Mouse (Mus musculus) erythroblast, embryonic 14.5 days (primary cell): ENCODE data around the gene Arl16. TPM values are rescaled to one million over a fixed set of nuclear protein-coding genes. Genes with fewer than 3 reads are reported as not detected.
A peak's percentile ranks its signal among the peaks of the same experiment; 100 is the strongest.

Source experiments
- H3K27me3 ChIP-seq: 2 replicates; pipeline ENCODE4 v1.6.1; 2012; ENCODE audit warnings: inconsistent platforms; ENCODE audit not compliant: control insufficient read depth
- H3K36me3 ChIP-seq: 2 replicates; pipeline ENCODE4 v1.6.1; 2012; ENCODE audit warnings: mild to moderate bottlenecking, inconsistent platforms; ENCODE audit not compliant: control insufficient read depth
- H3K4me1 ChIP-seq: 2 replicates; pipeline ENCODE4 v1.6.1; 2012; ENCODE audit warnings: inconsistent platforms; ENCODE audit not compliant: control insufficient read depth
- H3K4me3 ChIP-seq: replicated peaks from 2 replicates; pipeline ENCODE3; 2012; ENCODE audit warnings: moderate library complexity, mild to moderate bottlenecking, inconsistent platforms
- H3K9me3 ChIP-seq: 2 replicates; pipeline ENCODE4 v1.6.1; 2012; ENCODE audit warnings: low read length, inconsistent platforms, mixed read lengths; ENCODE audit not compliant: control insufficient read depth
- GATA1 ChIP-seq: IDR thresholded peaks from 2 replicates; pipeline ENCODE4 v1.6.1; 2012; ENCODE audit warnings: low read length, inconsistent platforms, mixed read lengths
- TAL1 ChIP-seq: IDR thresholded peaks from 3 replicates; pipeline ENCODE4 v1.6.1; 2012; ENCODE audit warnings: low read length, inconsistent platforms, mixed read lengths
- polyA plus RNA-seq: library from polyadenylated mRNA; stranded (reverse); fragments of >175 nt; gene quantifications from 2 replicates; pipeline ENCODE4 v1.2.3, GENCODE M21; 2012

Gene Arl16
- polyA plus RNA-seq, 1 experiment: 4.9 TPM

- Histone ChIP-seq H3K27me3 (no peaks in the 10 kb centered on the region), H3K36me3 (peaks cover 71% of the 10 kb centered on the region), H3K4me1 (peaks cover 61% of the 10 kb centered on the region), H3K9me3 (no peaks in the 10 kb centered on the region), H3K4me3 (peak overlapping the region; percentile 81)
- TF ChIP-seq TAL1 (no peak), GATA1 (no peak)
Measured at GRCm38 (mm10) chr11:120492878-120493203, 25.4 kb upstream of the Arl16 start.

- H3K9me3 ChIP-seq: no peaks in the 10 kb centered on the region
- peaks cover 67% of the 10 kb centered on the region for H3K4me1 ChIP-seq
- peaks cover 71% of the 10 kb centered on the region for H3K36me3 ChIP-seq
Measured at GRCm38 (mm10) chr11:120492024-120492877, 24.8 kb upstream of the Arl16 start.

GRCm38 (mm10) chr11:120491317-120492023 is 24.1 kb upstream of the Arl16 start, which contains the start of gene Slc25a10:
Gene Slc25a10 (plus strand): TSS chr11:120491840.
- TF ChIP-seq TAL1 (no peak), GATA1 (no peak)
- peaks cover 71% of the 10 kb centered on the region for H3K36me3 ChIP-seq
- H3K27me3 ChIP-seq: no peaks in the 10 kb centered on the region
- peak within 1 kb of the TSS; percentile 81 for H3K4me3 ChIP-seq
- H3K4me1 ChIP-seq: peaks cover 74% of the 10 kb centered on the region
- no peaks in the 10 kb centered on the region for H3K9me3 ChIP-seq

More at GRCm38 (mm10) chr11:120492024-120492877, 24.8 kb upstream of the Arl16 start:
- Histone ChIP-seq H3K4me3 (peak overlapping the region; percentile 81), H3K27me3 (no peaks in the 10 kb centered on the region)
- TF ChIP-seq TAL1: no peak
- no peak for TF ChIP-seq GATA1

- peaks cover 83% of the 10 kb centered on the region for H3K4me1 ChIP-seq
- H3K9me3 ChIP-seq: no peaks in the 10 kb centered on the region
- H3K4me3 ChIP-seq: no peak overlapping the region
- H3K36me3 ChIP-seq: peaks cover 69% of the 10 kb centered on the region
- TF ChIP-seq TAL1 (no peak), GATA1 (no peak)
- no peaks in the 10 kb centered on the region for H3K27me3 ChIP-seq
Measured at GRCm38 (mm10) chr11:120490291-120491046, 23.1 kb upstream of the Arl16 start.

- H3K27me3 ChIP-seq: no peaks in the 10 kb centered on the region
- TF ChIP-seq TAL1 (no peak), GATA1 (no peak)
- H3K36me3 ChIP-seq: peaks cover 58% of the 10 kb centered on the region
- no peak overlapping the region for H3K4me3 ChIP-seq
- no peaks in the 10 kb centered on the region for H3K9me3 ChIP-seq
- H3K4me1 ChIP-seq: peaks cover 94% of the 10 kb centered on the region
Measured at GRCm38 (mm10) chr11:120489054-120489761, 21.8 kb upstream of the Arl16 start.

- peaks cover 56% of the 10 kb centered on the region for H3K36me3 ChIP-seq
- no peak for TF ChIP-seq TAL1
- no peak for TF ChIP-seq GATA1
- H3K27me3 ChIP-seq: no peaks in the 10 kb centered on the region
- no peaks in the 10 kb centered on the region for H3K9me3 ChIP-seq
- no peak overlapping the region for H3K4me3 ChIP-seq
- peaks cover 97% of the 10 kb centered on the region for H3K4me1 ChIP-seq
Measured at GRCm38 (mm10) chr11:120488516-120488915, 21.1 kb upstream of the Arl16 start.

- Histone ChIP-seq H3K9me3 (no peaks in the 10 kb centered on the region), H3K36me3 (peaks cover 83% of the 10 kb centered on the region), H3K4me1 (peaks cover 70% of the 10 kb centered on the region), H3K4me3 (peak overlapping the region; percentile 73), H3K27me3 (no peaks in the 10 kb centered on the region)
- TF ChIP-seq GATA1 (no peak), TAL1 (no peak)
Measured at GRCm38 (mm10) chr11:120485251-120485650, 17.8 kb upstream of the Arl16 start.

GRCm38 (mm10) chr11:120484265-120484981 is 17.0 kb upstream of the Arl16 start, which contains the start of gene Mrpl12:
Gene Mrpl12 (plus strand): TSS chr11:120484613.
- peak within 1 kb of the TSS; percentile 73 for H3K4me3 ChIP-seq
- no peaks in the 10 kb centered on the region for H3K27me3 ChIP-seq
- H3K9me3 ChIP-seq: no peaks in the 10 kb centered on the region
- peaks cover 82% of the 10 kb centered on the region for H3K36me3 ChIP-seq
- peaks cover 62% of the 10 kb centered on the region for H3K4me1 ChIP-seq
- no peak for TF ChIP-seq GATA1
- TF ChIP-seq TAL1: no peak
